Mouse (Mus musculus): ENCODE data around the gene Adgre5.

DNA sequence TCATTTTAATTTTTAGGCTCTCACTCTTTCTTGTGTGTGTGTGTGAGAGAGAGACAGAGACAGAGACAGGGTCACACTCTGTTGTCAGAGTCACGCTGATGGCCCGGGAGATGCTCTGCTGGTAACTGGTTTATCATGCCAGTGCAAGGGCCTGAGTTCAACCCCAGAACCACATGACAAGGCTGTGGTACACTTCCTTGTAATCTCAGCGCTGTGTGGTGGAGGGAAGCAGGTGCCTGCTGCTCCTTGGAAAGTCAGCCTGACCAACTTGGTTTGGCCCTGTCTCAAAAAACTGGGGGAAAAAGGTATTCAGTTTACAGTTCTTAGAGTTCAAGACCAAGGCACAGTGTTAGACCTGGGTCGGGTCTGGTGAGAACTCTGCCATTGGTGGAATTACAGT, 26.3 kb upstream of the Adgre5 start:
- no peak for TF ChIP-seq GATA1 (IDR thresholded peaks at IDR 0.05; ENCODE audit: borderline replicate concordance, low read length)
- TF ChIP-seq FLI1 (IDR thresholded peaks at IDR 0.05; ENCODE audit: low read length): no peak
